Mouse (Mus musculus): ENCODE results near the gene Urod.
A peak's percentile ranks its signal among the peaks of the same experiment; 100 is the strongest.

DNA sequence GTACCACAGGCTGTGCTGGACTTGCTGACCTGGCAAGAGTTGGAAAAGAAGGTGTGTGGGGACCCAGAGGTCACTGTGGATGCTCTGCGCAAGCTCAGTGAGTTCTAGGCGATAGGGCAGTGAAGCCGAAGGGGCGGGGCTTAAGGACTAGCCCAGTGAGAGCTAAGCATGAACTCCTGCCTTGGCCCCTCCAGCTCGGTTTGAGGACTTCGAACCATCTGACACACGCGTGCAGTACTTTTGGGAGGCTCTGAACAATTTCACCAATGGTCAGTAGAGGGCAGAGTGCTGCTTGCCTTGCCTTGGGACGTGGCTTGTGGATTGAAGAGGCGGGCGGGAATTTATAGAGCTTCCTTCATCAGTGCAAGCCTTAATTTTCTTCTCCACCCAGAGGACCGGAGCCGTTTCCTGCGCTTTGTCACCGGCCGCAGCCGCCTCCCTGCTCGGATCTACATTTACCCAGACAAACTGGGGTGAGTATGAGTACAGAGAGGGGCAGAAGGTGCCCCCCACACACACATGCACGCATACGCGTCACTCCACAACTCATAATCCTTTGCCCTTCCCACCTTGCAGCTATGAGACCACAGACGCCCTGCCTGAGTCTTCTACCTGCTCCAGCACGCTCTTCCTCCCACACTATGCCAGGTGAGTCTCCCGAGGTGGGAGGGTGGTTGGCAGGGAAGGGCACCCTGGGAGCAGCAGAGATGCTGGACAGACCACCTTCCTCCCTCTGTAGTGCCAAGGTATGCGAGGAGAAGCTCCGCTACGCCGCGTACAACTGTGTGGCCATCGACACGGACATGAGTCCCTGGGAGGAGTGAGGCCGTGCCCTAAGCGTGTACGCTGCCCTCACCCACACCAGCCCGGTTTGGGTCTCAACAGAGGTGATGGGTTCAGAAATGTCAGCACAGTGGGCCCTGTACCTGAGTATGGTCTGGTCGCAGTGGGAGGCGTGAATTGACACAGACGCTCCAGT is 8.6 kb upstream of the Urod start:
- TF ChIP-seq CTCF (IDR thresholded peaks at IDR 0.05; ENCODE audit: low read depth) (peak; percentile 91), EP300 (optimal IDR thresholded peaks at IDR 0.05) (no peak)
